Mouse (Mus musculus) myocyte (in vitro differentiated cells): Measurements from ENCODE around the gene Tmem107.
A peak's percentile ranks its signal among the peaks of the same experiment; 100 is the strongest.

ENCODE experiments used
- E2F4 ChIP-seq: IDR thresholded peaks from one replicate; pipeline ENCODE4 v1.6.1; 2011; ENCODE audit warnings: mild to moderate bottlenecking, control low read depth, moderate library complexity; ENCODE audit not compliant: insufficient read depth
- MAX ChIP-seq: IDR thresholded peaks from one replicate; pipeline ENCODE4 v1.6.1; 2011; ENCODE audit warnings: low read depth, mild to moderate bottlenecking, control low read depth
- MYOD1 ChIP-seq, 3 experiments: IDR thresholded peaks; one replicate each; pipeline ENCODE4 v1.6.1; 2011; ENCODE audit warnings: control low read depth in 2 of 3, low read depth in 2 of 3, mild to moderate bottlenecking in 2 of 3, moderate library complexity in 1 of 3; ENCODE audit not compliant: insufficient read length in 2 of 3, control insufficient read depth in 1 of 3
- POLR2A ChIP-seq: IDR thresholded peaks from one replicate; pipeline ENCODE4 v1.6.1; 2011; ENCODE audit warnings: low read depth, mild to moderate bottlenecking, control low read depth, moderate library complexity; ENCODE audit not compliant: insufficient read length
- POLR2AphosphoS2 ChIP-seq: IDR thresholded peaks from one replicate; pipeline ENCODE4 v1.6.1; 2011; ENCODE audit warnings: low read depth, control low read depth; ENCODE audit not compliant: insufficient read length
- TCF12 ChIP-seq: IDR thresholded peaks from one replicate; pipeline ENCODE4 v1.6.1; 2011; ENCODE audit warnings: mild to moderate bottlenecking, control low read depth; ENCODE audit not compliant: poor library complexity, insufficient read depth, severe bottlenecking

- no peak for TF ChIP-seq TCF12
- peak; percentile 37 for TF ChIP-seq POLR2A
- no peak for TF ChIP-seq MYOD1 (IDR thresholded peaks at IDR 0.05; ENCODE audit: control insufficient read depth in 1 of 3, insufficient read length in 2 of 3, low read depth in 2 of 3)
- no peak for TF ChIP-seq MAX
- no peak for TF ChIP-seq E2F4
- TF ChIP-seq POLR2AphosphoS2: peak; percentile 36
These were observed 19.1 kb downstream of the Tmem107 start for GRCm38 (mm10) chr11:69089616-69090290.
